Mouse (Mus musculus) CH12.LX (cell line): ENCODE measurements around the gene Scd4.

ENCODE experiments used
- CHD1 ChIP-seq: IDR thresholded peaks from 2 replicates; pipeline ENCODE4 v1.6.1; 2012; ENCODE audit warnings: low read depth, low read length, improper control_type of control experiment, inconsistent platforms
- CTCF ChIP-seq, 2 experiments: IDR thresholded peaks in 1 of 2; conservative IDR thresholded peaks in 1 of 2; 2 replicates each; pipeline ENCODE4 v1.5.1; 2011 to 2012; ENCODE audit warnings: low read depth in 2 of 2, low read length in 2 of 2, improper control_type of control experiment in 1 of 2, inconsistent platforms in 1 of 2, mild to moderate bottlenecking in 1 of 2, moderate library complexity in 1 of 2
- EP300 ChIP-seq: IDR thresholded peaks from 2 replicates; pipeline ENCODE4 v1.6.1; 2011; ENCODE audit warnings: low read length, improper control_type of control experiment
- JUND ChIP-seq: conservative IDR thresholded peaks from 2 replicates; pipeline ENCODE4 v1.6.1; 2011; ENCODE audit warnings: low read depth, low read length, improper control_type of control experiment
- MAFK ChIP-seq: IDR thresholded peaks from 2 replicates; pipeline ENCODE4 v1.6.1; 2011; ENCODE audit warnings: low read length, improper control_type of control experiment; ENCODE audit not compliant: insufficient replicate concordance
- MAX ChIP-seq: IDR thresholded peaks from 2 replicates; pipeline ENCODE4 v1.6.1; 2011; ENCODE audit warnings: low read length, improper control_type of control experiment
- NRF1 ChIP-seq: IDR thresholded peaks from 2 replicates; pipeline ENCODE4 v1.6.1; 2014; ENCODE audit warnings: low read depth, mild to moderate bottlenecking, inconsistent platforms, low read length, improper control_type of control experiment, moderate library complexity
- POLR2A ChIP-seq: IDR thresholded peaks from 2 replicates; pipeline ENCODE4 v1.6.1; 2011; ENCODE audit warnings: low read depth, mild to moderate bottlenecking, improper control_type of control experiment, low read length
- RCOR1 ChIP-seq: conservative IDR thresholded peaks from 2 replicates; pipeline ENCODE4 v1.6.1; 2012; ENCODE audit warnings: low read depth, mild to moderate bottlenecking, inconsistent platforms, low read length, improper control_type of control experiment
- TBP ChIP-seq: conservative IDR thresholded peaks from 2 replicates; pipeline ENCODE4 v1.6.1; 2011; ENCODE audit warnings: low read depth, low read length, improper control_type of control experiment
- USF1 ChIP-seq: IDR thresholded peaks from 2 replicates; pipeline ENCODE4 v1.6.1; 2014; ENCODE audit warnings: low read depth, mild to moderate bottlenecking, inconsistent platforms, low read length, improper control_type of control experiment
- ZKSCAN1 ChIP-seq: IDR thresholded peaks from 2 replicates; pipeline ENCODE4 v1.6.1; 2012; ENCODE audit warnings: low read depth, inconsistent platforms, low read length, improper control_type of control experiment, borderline replicate concordance
- ZMIZ1 ChIP-seq: IDR thresholded peaks from 2 replicates; pipeline ENCODE4 v1.6.1; 2012; ENCODE audit warnings: low read depth, mild to moderate bottlenecking, inconsistent platforms, low read length, improper control_type of control experiment

- TF ChIP-seq TBP (no peak), NRF1 (no peak), EP300 (no peak), ZMIZ1 (no peak), USF1 (no peak), MAFK (no peak), CHD1 (no peak), RCOR1 (no peak), CTCF (conservative IDR thresholded peaks at IDR 0.05 in 1 of 2, IDR thresholded peaks at IDR 0.05 in 1 of 2; ENCODE audit: low read depth in 2 of 2, low read length in 2 of 2) (no peak), JUND (no peak), MAX (no peak), ZKSCAN1 (no peak), POLR2A (no peak)
Measured at GRCm38 (mm10) chr19:44296186-44296585, 36.7 kb upstream of the Scd4 start.
